Mouse (Mus musculus) duodenum, adult 2 months (tissue): Measurements from ENCODE around the gene Prrt3. TPM values are rescaled to one million over a fixed set of nuclear protein-coding genes. Genes with fewer than 3 reads are reported as not detected.

Experiments used
- polyA plus RNA-seq: library from polyadenylated mRNA; depleted of rRNA; stranded (reverse); fragments of >200 nt; gene quantifications from 2 replicates; pipeline ENCODE4 v1.2.3, GENCODE M21; 2012; ENCODE audit warnings: low replicate concordance; rRNA removed

Prrt3 gene
- polyA plus RNA-seq: 0.04 and 0.15 TPM in 2 replicates

DNA sequence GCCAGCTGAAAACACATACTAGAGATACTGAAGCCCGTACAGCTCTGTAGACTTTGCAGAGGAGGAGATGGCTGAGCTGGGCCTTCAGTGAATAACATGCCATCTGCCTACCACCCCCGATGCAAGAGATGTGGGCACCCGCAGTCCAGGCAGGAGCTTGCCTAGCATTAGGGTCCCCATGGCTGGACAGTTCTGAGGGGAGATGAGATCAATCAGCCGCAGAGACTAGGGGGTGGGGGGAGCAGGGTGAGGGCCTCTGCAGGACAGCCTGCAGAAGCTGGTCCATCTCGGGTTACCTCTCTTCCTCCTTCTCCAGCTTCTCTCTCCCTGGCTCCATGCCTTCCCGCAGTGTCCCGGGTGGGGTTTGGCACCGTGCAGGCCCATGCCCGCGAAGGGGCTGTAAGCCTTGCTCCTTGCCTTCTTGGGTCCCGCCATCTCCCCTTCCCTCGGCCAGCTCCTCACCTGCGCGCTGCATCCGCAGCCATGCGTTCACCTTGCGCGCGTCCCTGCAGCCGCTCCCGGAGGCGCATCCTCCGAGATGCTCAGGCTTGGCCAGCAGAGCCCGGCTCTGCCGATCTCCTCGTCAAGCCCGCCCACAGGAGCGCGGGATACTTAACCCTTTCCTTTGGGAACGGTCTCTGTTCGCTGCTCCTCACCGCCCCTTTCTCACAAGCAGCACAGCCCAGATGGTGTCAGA lies at the start of gene Prrt3:
Gene Prrt3, minus strand, starts transcription at position 544 of the 697 bp plus-strand sequence.

DNA sequence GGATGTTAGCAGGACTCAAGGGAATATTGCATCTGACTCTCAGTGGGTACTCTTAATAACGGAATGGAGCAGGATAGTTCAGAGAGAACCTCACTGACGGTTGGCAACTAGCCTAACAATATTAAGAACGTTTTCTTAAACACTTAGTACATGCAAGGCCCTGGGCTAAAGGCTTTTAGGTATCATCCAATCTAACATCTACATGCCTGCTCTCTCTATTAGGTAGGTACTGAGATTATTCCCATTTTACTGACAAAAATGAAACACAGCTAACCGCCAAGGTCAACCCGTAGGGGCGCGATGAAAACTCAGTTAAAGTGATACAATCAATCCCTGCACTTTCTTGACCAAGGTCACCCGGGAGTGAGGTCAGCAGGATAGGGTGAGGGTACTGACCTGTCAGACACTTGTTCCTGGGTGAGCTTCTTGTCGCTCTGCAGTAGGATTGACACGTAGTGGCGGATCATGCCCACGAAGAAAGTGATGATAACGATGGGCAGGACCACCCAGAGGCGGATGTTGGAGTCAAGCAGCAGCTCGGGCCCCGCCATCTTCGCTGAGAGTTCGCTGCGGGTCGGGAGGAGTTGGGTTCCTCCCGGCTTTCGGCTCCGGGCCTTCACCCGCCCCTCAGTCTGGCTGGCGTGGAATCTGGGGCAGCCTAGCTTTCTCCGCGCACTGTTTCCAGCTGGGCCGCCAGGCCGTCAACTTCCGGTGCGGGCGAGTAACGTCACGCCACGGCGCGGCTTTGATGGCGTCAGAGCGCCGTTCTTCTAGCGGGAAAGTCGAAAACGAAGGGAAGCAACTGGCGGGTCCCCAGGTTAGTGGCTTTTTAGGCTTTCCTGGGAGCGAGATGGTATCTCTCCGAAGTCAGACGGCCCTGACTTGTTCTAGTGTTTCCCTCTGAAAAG lies 29.5 kb upstream of the Prrt3 start, which contains the start of the genes Emc3 and Fancd2:
Gene Emc3, minus strand, starts transcription at position 721 of the 908 bp plus-strand sequence.
Gene Fancd2, plus strand, starts transcription at position 751 of the 908 bp plus-strand sequence.

DNA sequence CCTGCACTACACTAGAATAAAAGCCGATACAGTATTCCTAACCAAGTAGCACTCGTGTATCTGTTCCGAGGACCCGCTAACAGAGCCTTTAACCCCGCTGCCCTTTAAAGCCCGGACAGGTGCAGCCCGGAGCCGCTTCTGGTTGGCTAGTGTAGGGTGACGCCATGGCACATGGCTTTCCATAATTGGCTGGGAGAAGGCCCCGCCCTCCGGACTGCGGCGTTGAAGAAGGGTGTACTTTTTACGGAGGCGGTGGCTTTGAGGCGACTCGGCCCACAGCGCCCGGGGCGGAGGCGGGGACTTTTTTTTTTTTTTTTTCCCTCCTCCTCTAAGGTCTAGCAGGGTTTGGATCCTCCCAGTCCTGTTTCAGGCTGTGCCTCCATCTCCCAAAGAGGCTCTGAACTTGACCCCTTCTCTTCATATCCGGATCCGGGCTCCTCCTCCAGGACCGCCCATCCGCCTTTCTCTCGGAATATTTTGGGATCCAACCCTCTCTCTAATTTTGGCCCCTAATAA lies 18.6 kb downstream of the Prrt3 start, which contains the start of gene Creld1:
Gene Creld1, plus strand, starts transcription at position 198 of the 516 bp plus-strand sequence.

DNA sequence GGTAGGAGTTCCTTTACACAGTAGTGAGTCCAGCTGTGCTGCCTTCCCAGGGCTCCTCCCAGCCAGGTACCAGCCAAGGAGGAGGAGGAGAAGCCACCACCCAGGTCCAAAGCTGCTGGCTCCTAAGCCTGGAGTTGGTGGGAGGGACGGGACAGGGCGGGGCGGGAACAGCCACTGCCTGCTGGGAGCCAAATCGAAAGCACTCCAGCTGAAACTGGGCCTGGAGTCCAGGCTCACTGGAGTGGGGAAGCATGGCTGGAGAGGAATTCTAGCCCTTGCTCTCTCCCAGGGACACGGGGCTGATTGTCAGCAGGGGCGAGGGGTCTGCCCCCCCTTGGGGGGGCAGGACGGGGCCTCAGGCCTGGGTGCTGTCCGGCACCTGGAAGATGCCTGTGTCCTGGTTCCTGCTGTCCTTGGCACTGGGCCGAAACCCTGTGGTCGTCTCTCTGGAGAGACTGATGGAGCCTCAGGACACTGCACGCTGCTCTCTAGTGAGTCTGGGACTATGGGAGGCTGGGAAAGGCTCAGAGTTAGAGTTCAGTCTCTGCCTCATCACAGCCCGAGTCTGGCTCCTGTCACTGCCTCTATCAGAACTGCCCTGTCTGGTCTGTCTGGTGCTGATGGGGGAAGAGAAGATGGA lies 30.3 kb downstream of the Prrt3 start, which contains the start of gene Il17rc:
Gene Il17rc, plus strand, starts transcription at position 131 of the 640 bp plus-strand sequence.

DNA sequence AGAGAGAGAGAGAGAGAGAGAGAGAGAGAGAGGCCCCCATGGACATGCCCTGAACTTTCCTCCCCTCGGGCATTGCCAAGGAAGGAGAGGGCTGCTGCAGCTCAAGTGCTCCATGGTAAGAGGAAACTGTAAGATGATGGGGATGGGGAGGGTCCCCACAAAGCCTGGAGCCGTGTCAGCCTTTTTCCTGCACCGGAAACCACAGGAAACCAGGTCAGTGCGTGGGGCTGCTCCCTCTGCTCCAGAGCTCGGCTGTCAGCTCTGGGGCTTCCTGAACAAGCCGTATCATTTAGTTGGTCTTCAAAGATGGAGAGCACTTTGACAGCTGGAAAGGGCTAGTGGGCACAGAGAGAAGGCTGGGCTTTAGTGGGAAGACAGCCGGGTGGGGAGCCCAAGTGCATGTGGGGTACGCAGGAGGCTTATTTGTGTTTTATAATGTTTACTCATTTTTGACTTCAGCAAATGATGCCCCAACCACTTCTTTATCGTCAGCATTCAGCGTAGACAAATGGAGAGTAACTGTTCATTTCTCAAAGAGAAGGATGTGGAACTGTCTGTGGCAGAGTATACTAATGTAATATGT lies 43.7 kb downstream of the Prrt3 start, which contains the start of gene Il17re:
Gene Il17re, plus strand, starts transcription at position 533 of the 583 bp plus-strand sequence.

Other genes starting within 250 kb of the Prrt3 start
- not detected in 2 replicates for gene Cpne9, start 219.6 kb downstream of the Prrt3 start, polyA plus RNA-seq
- 6.7 and 11.1 TPM in 2 replicates for gene Brpf1, start 194.8 kb downstream of the Prrt3 start, polyA plus RNA-seq
- 8.0 and 11.7 TPM in 2 replicates for gene Ogg1, start 175.0 kb downstream of the Prrt3 start, polyA plus RNA-seq
- gene Camk1, start 157.9 kb downstream of the Prrt3 start, polyA plus RNA-seq: 18.2 and 19.5 TPM in 2 replicates
- 15.6 and 22.6 TPM in 2 replicates for gene Tada3, start 124.0 kb downstream of the Prrt3 start, polyA plus RNA-seq
- gene Arpc4, start 123.8 kb downstream of the Prrt3 start, polyA plus RNA-seq: 67.3 and 119 TPM in 2 replicates
- gene Ttll3, start 112.7 kb downstream of the Prrt3 start, polyA plus RNA-seq: 8.6 and 11.1 TPM in 2 replicates
- gene Rpusd3, start 82.6 kb downstream of the Prrt3 start, polyA plus RNA-seq: 84.5 and 129 TPM in 2 replicates
- 128 and 320 TPM in 2 replicates for gene Cidec, start 66.2 kb downstream of the Prrt3 start, polyA plus RNA-seq
- gene Jagn1, start 59.4 kb downstream of the Prrt3 start, polyA plus RNA-seq: 30.9 and 44.6 TPM in 2 replicates
- 4.0 and 14.6 TPM in 2 replicates for gene Il17re, start 43.4 kb downstream of the Prrt3 start, polyA plus RNA-seq
- 244 and 628 TPM in 2 replicates for gene Il17rc, start 30.5 kb downstream of the Prrt3 start, polyA plus RNA-seq
- gene Creld1, start 18.6 kb downstream of the Prrt3 start, polyA plus RNA-seq: 7.6 and 8.4 TPM in 2 replicates
- gene Emc3, start 29.7 kb upstream of the Prrt3 start, polyA plus RNA-seq: 18.4 and 21.6 TPM in 2 replicates
- gene Fancd2, start 29.8 kb upstream of the Prrt3 start, polyA plus RNA-seq: 0.89 and 1.6 TPM in 2 replicates
- not detected in 2 replicates for gene Fancd2os, start 98.8 kb upstream of the Prrt3 start, polyA plus RNA-seq
- gene Brk1, start 102.8 kb upstream of the Prrt3 start, polyA plus RNA-seq: 67.1 and 90.7 TPM in 2 replicates
- gene Vhl, start 122.0 kb upstream of the Prrt3 start, polyA plus RNA-seq: 5.1 and 7.9 TPM in 2 replicates
- 40.6 and 58.1 TPM in 2 replicates for gene Irak2, start 136.5 kb upstream of the Prrt3 start, polyA plus RNA-seq
- 13.8 and 16.6 TPM in 2 replicates for gene Tatdn2, start 195.1 kb upstream of the Prrt3 start, polyA plus RNA-seq
- 31.2 and 52.7 TPM in 2 replicates for gene Ghrl, start 217.9 kb upstream of the Prrt3 start, polyA plus RNA-seq
- gene Sec13, start 238.8 kb upstream of the Prrt3 start, polyA plus RNA-seq: 157 and 205 TPM in 2 replicates